Mouse (Mus musculus) hindbrain, postnatal 0 days (tissue): ENCODE measurements around the gene Nsf. TPM values are rescaled to one million over a fixed set of nuclear protein-coding genes. Genes with fewer than 3 reads are reported as not detected.
A peak's percentile ranks its signal among the peaks of the same experiment; 100 is the strongest.
"Not testable (repeated sequence)": the region's sequence is repeated elsewhere in the genome, so short reads cannot be mapped to it uniquely, and the experiment has no call there.

Experiments
- ATAC-seq: fragments of 200-750 bp; cut with Nextera tagmentation; 2 replicates; pipeline ENCODE4 v1.8.0; 2017; ENCODE audit warnings: mild to moderate bottlenecking, moderate TSS enrichment, moderate library complexity
- DNase-seq: peaks from one replicate; pipeline ENCODE4 v3.0.0-alpha.2; 2015; ENCODE audit warnings: low spot score
- H3K27ac ChIP-seq: fragments of 300-500 bp; sonication (generic); 2 replicates; pipeline ENCODE4 v1.5.1; 2014; ENCODE audit warnings: mild to moderate bottlenecking
- H3K27me3 ChIP-seq: fragments of 300-500 bp; sonication (generic); 2 replicates; pipeline ENCODE4 v1.6.1; 2014; ENCODE audit warnings: low read length, mixed read lengths; ENCODE audit not compliant: insufficient read depth
- H3K36me3 ChIP-seq: fragments of 300-500 bp; sonication (generic); 2 replicates; pipeline ENCODE4 v1.6.1; 2014; ENCODE audit warnings: low read length, mixed read lengths; ENCODE audit not compliant: insufficient read depth
- H3K4me1 ChIP-seq: fragments of 300-500 bp; sonication (generic); 2 replicates; pipeline ENCODE4 v1.6.1; 2014; ENCODE audit warnings: antibody characterized with exemption, low read length, mixed read lengths; ENCODE audit not compliant: insufficient read depth
- H3K4me2 ChIP-seq: fragments of 300-500 bp; sonication (generic); 2 replicates; pipeline ENCODE4 v1.6.1; 2014; ENCODE audit warnings: low read depth, mild to moderate bottlenecking, low read length, moderate library complexity, mixed read lengths
- H3K4me3 ChIP-seq: fragments of 300-500 bp; sonication (generic); 2 replicates; pipeline ENCODE4 v1.5.1; 2014; ENCODE audit warnings: low read length
- H3K9ac ChIP-seq: fragments of 300-500 bp; sonication (generic); replicated peaks from 2 replicates; pipeline ENCODE4 v1.6.1; 2014; ENCODE audit warnings: mild to moderate bottlenecking, low read length, moderate library complexity, mixed read lengths
- H3K9me3 ChIP-seq: fragments of 300-500 bp; sonication (generic); 2 replicates; pipeline ENCODE4 v1.6.1; 2016; ENCODE audit warnings: low read length, mixed read lengths
- CTCF ChIP-seq: IDR thresholded peaks from 2 replicates; pipeline ENCODE4 v1.5.1; 2016; ENCODE audit warnings: antibody characterized with exemption, control low read depth, low read depth
- WGBS: fragments of 180-500 bp; shearing (Covaris S2); extraction: QIAGEN DNeasy Blood & Tissue Kit; methylation state at CpG from one replicate; pipeline ENCODE4 v1.1.7; 2014; 5-methylcytosine and 5-hydroxymethylcytosine counted together
- polyA plus RNA-seq: library from polyadenylated mRNA; unstranded; fragments of >200 nt; fragmentation: Nextera tagmentation; extraction: Ambion mirVana; gene quantifications from 2 replicates; pipeline ENCODE4 v1.2.1, GENCODE M21; 2015
- total RNA-seq: library from RNA; depleted of rRNA; stranded (reverse); fragments of >200 nt; gene quantifications from 2 replicates; pipeline ENCODE4 v1.2.3, GENCODE M21; 2014

Nsf gene
- total and polyA plus RNA-seq, 2 experiments from 2014 or later: 143 to 230 TPM

DNA sequence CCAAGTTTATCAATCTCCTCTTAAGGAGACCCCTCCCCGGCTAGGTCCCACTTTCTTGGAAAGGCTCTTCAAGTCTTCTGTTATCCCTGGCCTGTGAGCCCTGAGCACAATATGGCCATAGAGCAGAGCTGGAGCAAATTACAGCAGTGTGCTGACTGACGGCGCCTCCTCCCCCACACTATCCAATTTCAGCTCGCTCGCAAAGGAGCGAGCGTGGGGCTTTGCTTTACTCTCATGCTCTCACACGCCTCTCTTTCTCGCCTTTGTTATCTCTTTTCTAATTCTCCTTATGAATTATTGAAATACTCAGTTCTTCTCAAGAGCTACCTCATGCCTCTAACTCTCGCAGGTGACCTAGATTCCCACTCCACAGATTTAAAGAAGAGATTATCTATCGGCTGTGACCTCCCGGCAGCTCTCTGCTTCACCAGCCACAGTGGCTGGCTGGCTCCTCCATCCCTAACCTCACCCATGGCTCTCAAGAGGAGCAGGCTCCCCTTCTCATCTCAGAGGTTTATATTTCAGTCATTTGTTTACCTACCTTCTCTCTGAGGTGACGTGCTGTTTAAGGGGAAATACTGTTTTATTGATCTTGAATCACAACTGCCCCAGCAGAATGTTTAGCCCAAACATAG, 69.0 kb downstream of the Nsf start:
- Histone ChIP-seq H3K9ac (no peak overlapping the region), H3K4me2 (no peak overlapping the region), H3K27me3 (no peaks in the 10 kb centered on the region), H3K9me3 (no peaks in the 10 kb centered on the region), H3K4me1 (no peaks in the 10 kb centered on the region), H3K4me3 (no peak overlapping the region), H3K27ac (peak overlapping the region; percentile 38), H3K36me3 (peaks cover 21% of the 10 kb centered on the region; the same call in 1 of the 2 replicates)
- WGBS: 12% methylated on average over 13 of the region's 13 CpGs
- DNase-seq: peak; percentile 55
- no peak for TF ChIP-seq CTCF
- ATAC-seq: peak; percentile 76; the same call in 1 of the 2 replicates

DNA sequence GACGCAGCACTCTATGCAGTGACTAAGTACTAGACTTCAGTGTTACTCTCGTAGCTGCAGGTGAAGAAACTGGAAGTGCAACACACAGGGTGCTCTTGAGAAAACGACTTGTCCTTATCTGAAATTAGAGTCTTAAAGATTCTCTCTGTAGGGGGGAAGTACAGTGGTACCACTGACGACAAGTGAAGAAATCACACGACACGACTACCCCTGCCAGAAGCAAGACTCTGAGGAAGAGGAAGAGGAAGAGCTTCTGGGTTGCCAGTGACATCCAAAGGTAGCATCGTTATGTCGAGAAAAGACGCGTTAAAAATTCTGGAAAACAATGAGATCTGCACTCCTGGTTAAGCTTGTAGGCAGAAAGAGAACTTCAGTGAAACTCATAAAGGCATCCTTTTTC, 70.1 kb downstream of the Nsf start:
- TF ChIP-seq CTCF: no peak
- H3K36me3 ChIP-seq: peaks cover 21% of the 10 kb centered on the region; the same call in 1 of the 2 replicates
- no peak overlapping the region for H3K4me2 ChIP-seq
- H3K9me3 ChIP-seq: no peaks in the 10 kb centered on the region
- DNase-seq (no peak), ATAC-seq (no peak)
- WGBS: 90% methylated on average over 10 of the region's 10 CpGs
- no peak overlapping the region for H3K4me3 ChIP-seq
- H3K27me3 ChIP-seq: no peaks in the 10 kb centered on the region
- H3K9ac ChIP-seq: no peak overlapping the region
- H3K27ac ChIP-seq: no peak overlapping the region
- H3K4me1 ChIP-seq: no peaks in the 10 kb centered on the region

DNA sequence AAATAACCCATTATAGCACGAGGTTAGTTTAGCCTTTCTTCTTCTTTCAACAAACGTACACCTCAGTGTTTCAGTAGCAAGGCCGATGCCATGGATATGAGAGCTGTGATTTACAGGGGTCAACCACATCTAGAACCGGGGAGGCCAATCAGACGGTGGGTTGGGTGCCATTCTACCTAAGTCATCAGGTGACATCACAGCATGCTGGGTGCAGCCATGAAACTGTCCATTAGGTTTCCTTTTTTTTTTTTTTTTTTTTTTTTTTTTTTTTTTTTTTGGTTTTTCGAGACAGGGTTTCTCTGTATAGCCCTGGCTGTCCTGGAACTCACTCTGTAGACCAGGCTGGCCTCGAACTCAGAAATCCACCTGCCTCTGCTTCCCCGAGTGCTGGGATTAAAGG, 74.4 kb downstream of the Nsf start:
- DNase-seq, H3K27ac ChIP-seq, H3K27me3 ChIP-seq, ATAC-seq, H3K9me3 ChIP-seq, H3K4me3 ChIP-seq, H3K4me1 ChIP-seq, H3K9ac ChIP-seq, H3K4me2 ChIP-seq: not testable (repeated sequence)
- H3K36me3 ChIP-seq: peaks cover 20% of the 10 kb centered on the region; the same call in 1 of the 2 replicates
- 92% methylated on average over 7 of the region's 8 CpGs for WGBS

DNA sequence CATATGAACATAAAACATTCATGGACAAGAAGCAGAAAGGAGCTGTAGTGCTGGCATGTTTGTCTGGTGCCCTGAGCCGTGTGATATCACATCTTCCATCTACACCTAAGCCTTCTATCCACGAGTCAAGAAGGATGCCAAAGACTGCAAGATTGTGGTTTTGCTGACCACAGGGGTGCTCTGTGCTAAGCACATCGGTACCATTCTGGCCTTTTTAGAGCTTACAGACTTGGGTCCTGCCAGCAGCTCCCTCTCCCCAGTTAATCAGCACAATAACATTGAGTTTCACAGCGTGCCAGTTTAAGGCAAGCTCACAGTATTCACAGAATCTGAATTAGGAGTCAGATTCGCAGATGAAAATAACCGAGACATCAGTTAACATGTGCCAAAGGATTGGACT, 75.4 kb downstream of the Nsf start:
- no peaks in the 10 kb centered on the region for H3K9me3 ChIP-seq
- H3K36me3 ChIP-seq: peaks cover 19% of the 10 kb centered on the region; the same call in 1 of the 2 replicates
- WGBS: 67% methylated on average over 6 of the region's 6 CpGs
- DNase-seq (no peak), ATAC-seq (no peak)
- H3K4me1 ChIP-seq: no peaks in the 10 kb centered on the region
- H3K27ac ChIP-seq: no peak overlapping the region
- no peak overlapping the region for H3K4me3 ChIP-seq
- no peaks in the 10 kb centered on the region for H3K27me3 ChIP-seq
- no peak overlapping the region for H3K9ac ChIP-seq
- no peak overlapping the region for H3K4me2 ChIP-seq
- TF ChIP-seq CTCF: no peak

DNA sequence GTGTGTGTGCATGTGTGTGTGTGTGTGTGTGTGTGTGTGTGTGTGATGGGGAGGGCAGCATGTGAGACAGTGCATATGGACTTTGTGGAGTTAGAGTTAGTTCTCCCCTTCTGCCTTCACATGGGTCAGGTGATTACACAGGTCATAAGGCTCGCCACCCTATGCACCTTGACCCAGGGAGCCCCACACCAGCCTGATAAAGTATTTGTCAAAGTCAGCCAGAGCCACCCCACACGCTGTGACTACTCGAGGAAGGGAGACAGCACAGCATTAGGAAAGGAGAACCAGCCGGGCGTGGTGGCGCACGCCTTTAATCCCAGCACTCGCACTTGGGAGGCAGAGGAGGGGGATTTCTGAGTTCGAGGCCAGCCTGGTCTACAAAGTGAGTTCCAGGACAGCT, 83.5 kb downstream of the Nsf start:
- 89% methylated on average over 9 of the region's 9 CpGs for WGBS
- no peak for ATAC-seq
- TF ChIP-seq CTCF: no peak
- H3K27ac ChIP-seq: no peak overlapping the region
- H3K4me3 ChIP-seq: no peak overlapping the region
- DNase-seq: no peak
- peaks cover 22% of the 10 kb centered on the region for H3K36me3 ChIP-seq
- H3K4me1 ChIP-seq: no peaks in the 10 kb centered on the region
- no peaks in the 10 kb centered on the region for H3K9me3 ChIP-seq
- no peak overlapping the region for H3K9ac ChIP-seq
- H3K4me2 ChIP-seq: no peak overlapping the region
- H3K27me3 ChIP-seq: no peaks in the 10 kb centered on the region

DNA sequence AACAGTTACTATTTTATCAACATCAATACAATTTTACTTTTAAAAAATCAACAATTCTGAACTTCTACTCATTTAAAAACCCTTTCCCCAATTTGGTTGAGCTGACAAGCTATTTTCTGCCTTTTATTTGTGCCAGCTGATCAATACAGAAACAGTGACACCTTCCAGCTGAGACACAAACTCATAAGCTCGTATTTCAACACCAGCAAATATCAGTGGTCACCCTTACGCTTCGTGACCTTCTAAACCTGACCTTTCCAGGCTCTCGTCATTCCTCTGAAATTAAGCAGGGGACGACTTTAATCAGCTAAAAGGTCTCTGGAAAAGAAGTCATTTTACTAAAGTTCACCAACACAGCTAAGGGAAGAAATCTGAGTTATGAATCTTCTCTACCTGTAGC, 86.2 kb downstream of the Nsf start:
- H3K27ac ChIP-seq: no peak overlapping the region
- H3K36me3 ChIP-seq: peaks cover 16% of the 10 kb centered on the region
- TF ChIP-seq CTCF: no peak
- H3K4me2 ChIP-seq: no peak overlapping the region
- H3K4me1 ChIP-seq: no peaks in the 10 kb centered on the region
- no peaks in the 10 kb centered on the region for H3K27me3 ChIP-seq
- no peaks in the 10 kb centered on the region for H3K9me3 ChIP-seq
- no peak overlapping the region for H3K4me3 ChIP-seq
- H3K9ac ChIP-seq: no peak overlapping the region
- no peak for DNase-seq
- ATAC-seq: no peak
- WGBS: 73% methylated on average over 5 of the region's 5 CpGs

DNA sequence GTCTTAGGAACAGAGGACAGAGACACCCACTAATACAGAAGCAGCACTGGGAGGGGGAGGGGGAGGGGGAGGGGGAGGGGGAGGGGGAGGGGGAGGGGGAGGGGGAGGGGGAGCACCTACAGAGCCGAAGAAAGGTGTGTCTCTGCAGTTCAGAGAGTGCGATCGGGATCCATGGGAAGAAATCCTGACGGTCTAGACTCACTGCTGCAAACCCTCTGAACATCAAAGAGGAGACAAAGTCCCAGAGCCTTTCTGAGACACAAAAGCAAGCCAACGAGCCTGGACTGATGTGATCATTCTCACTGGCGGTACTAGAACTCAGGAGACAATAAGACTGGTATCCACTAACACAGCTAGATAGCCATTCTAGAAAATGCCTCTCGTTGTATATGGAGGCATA, 88.5 kb downstream of the Nsf start:
- Histone ChIP-seq H3K27me3 (no peaks in the 10 kb centered on the region), H3K4me1 (no peaks in the 10 kb centered on the region), H3K4me2 (no peak overlapping the region), H3K9me3 (no peaks in the 10 kb centered on the region), H3K36me3 (peaks cover 14% of the 10 kb centered on the region; the same call in 1 of the 2 replicates), H3K27ac (no peak overlapping the region), H3K4me3 (no peak overlapping the region), H3K9ac (no peak overlapping the region)
- no peak for TF ChIP-seq CTCF
- DNase-seq (no peak), ATAC-seq (no peak)
- WGBS: 63% methylated on average over 7 of the region's 7 CpGs
